Mouse (Mus musculus): ENCODE results near the gene Tiam1. TPM values are rescaled to one million over a fixed set of nuclear protein-coding genes. Genes with fewer than 3 reads are reported as not detected.

Tiam1 gene
- polyA plus RNA-seq, 1 experiment from 2014 or later = 18.6 TPM

GRCm38 (mm10) chr16:90011521-90012181, 131.9 kb downstream of the Tiam1 start:
- H3K4me3 ChIP-seq (replicated peaks) = no peak overlapping the region
- no peak for ATAC-seq (replicated peaks; ENCODE audit: low FRiP score)
- no peaks in the 10 kb centered on the region for H3K27me3 ChIP-seq
- H3K9me3 ChIP-seq (replicated peaks) = 0 out of 2 replicates have a peak, but pooled peaks cover 3% of the 10 kb centered on the region
- no peak overlapping the region for H3K9ac ChIP-seq
- H3K36me3 ChIP-seq = no peaks in the 10 kb centered on the region
- 83% methylated on average over 32 of the region's 32 CpGs for WGBS
- H3K4me1 ChIP-seq = peaks cover 42% of the 10 kb centered on the region
- H3K27ac ChIP-seq = no peak overlapping the region
- no peak overlapping the region for H3K4me2 ChIP-seq

- H3K9ac ChIP-seq = no peak overlapping the region
- 85% methylated on average over 6 of the region's 6 CpGs for WGBS
- no peak for ATAC-seq (replicated peaks; ENCODE audit: low FRiP score)
- H3K27me3 ChIP-seq = no peaks in the 10 kb centered on the region
- H3K4me1 ChIP-seq = peaks cover 13% of the 10 kb centered on the region
- H3K36me3 ChIP-seq = no peaks in the 10 kb centered on the region
- H3K4me3 ChIP-seq (replicated peaks) = no peak overlapping the region
- no peak overlapping the region for H3K4me2 ChIP-seq
- H3K9me3 ChIP-seq (replicated peaks) = 0 out of 2 replicates have a peak, but pooled peaks cover 3% of the 10 kb centered on the region
- H3K27ac ChIP-seq = no peak overlapping the region
These were observed 135.1 kb downstream of the Tiam1 start for GRCm38 (mm10) chr16:90008504-90008903.

GRCm38 (mm10) chr16:90007391-90007977, 136.1 kb downstream of the Tiam1 start:
- peaks cover 6% of the 10 kb centered on the region for H3K4me1 ChIP-seq
- ATAC-seq (replicated peaks; ENCODE audit: low FRiP score) = no peak
- H3K4me2 ChIP-seq = no peak overlapping the region
- H3K36me3 ChIP-seq = no peaks in the 10 kb centered on the region
- H3K4me3 ChIP-seq (replicated peaks) = no peak overlapping the region
- 82% methylated on average over 13 of the region's 13 CpGs for WGBS
- H3K27ac ChIP-seq = no peak overlapping the region
- H3K27me3 ChIP-seq = no peaks in the 10 kb centered on the region
- no peak overlapping the region for H3K9ac ChIP-seq
- 0 out of 2 replicates have a peak, but pooled peaks cover 3% of the 10 kb centered on the region for H3K9me3 ChIP-seq (replicated peaks)

GRCm38 (mm10) chr16:90003556-90003955, 140.0 kb downstream of the Tiam1 start:
- H3K27me3 ChIP-seq = no peaks in the 10 kb centered on the region
- H3K36me3 ChIP-seq = no peaks in the 10 kb centered on the region
- no peak overlapping the region for H3K4me2 ChIP-seq
- no peak for ATAC-seq (replicated peaks; ENCODE audit: low FRiP score)
- 0 out of 2 replicates have a peak, but pooled peaks cover 4% of the 10 kb centered on the region for H3K9me3 ChIP-seq (replicated peaks)
- H3K9ac ChIP-seq = no peak overlapping the region
- 95% methylated on average over 14 of the region's 14 CpGs for WGBS
- H3K27ac ChIP-seq = no peak overlapping the region
- no peaks in the 10 kb centered on the region for H3K4me1 ChIP-seq
- no peak overlapping the region for H3K4me3 ChIP-seq (replicated peaks)

- peaks cover 9% of the 10 kb centered on the region; the same call in 1 of the 2 replicates for H3K9me3 ChIP-seq (replicated peaks)
- no peak overlapping the region for H3K27ac ChIP-seq
- no peak overlapping the region for H3K4me3 ChIP-seq (replicated peaks)
- H3K36me3 ChIP-seq = 0 out of 2 replicates have a peak, but pooled peaks cover 6% of the 10 kb centered on the region
- H3K27me3 ChIP-seq = no peaks in the 10 kb centered on the region
- whole genome bisulfite sequencing = 87% methylated on average over 7 of the region's 7 CpGs
- no peak overlapping the region for H3K4me2 ChIP-seq
- no peak for ATAC-seq (replicated peaks; ENCODE audit: low FRiP score)
- H3K4me1 ChIP-seq = no peaks in the 10 kb centered on the region
- no peak overlapping the region for H3K9ac ChIP-seq
These were observed 148.4 kb downstream of the Tiam1 start for GRCm38 (mm10) chr16:89995155-89995554.

- no peak for ATAC-seq (replicated peaks; ENCODE audit: low FRiP score)
- Histone ChIP-seq H3K36me3 (0 out of 2 replicates have a peak, but pooled peaks cover 6% of the 10 kb centered on the region), H3K27me3 (no peaks in the 10 kb centered on the region), H3K27ac (no peak overlapping the region), H3K9ac (no peak overlapping the region), H3K9me3 (replicated peaks) (peaks cover 7% of the 10 kb centered on the region; the same call in 1 of the 2 replicates), H3K4me3 (replicated peaks) (no peak overlapping the region), H3K4me2 (no peak overlapping the region), H3K4me1 (no peaks in the 10 kb centered on the region)
- 82% methylated on average over 17 of the region's 17 CpGs for WGBS
These were observed 149.4 kb downstream of the Tiam1 start for GRCm38 (mm10) chr16:89993991-89994825.

GRCm38 (mm10) chr16:89993506-89993905, 150.1 kb downstream of the Tiam1 start:
- no peak for ATAC-seq (replicated peaks; ENCODE audit: low FRiP score)
- Histone ChIP-seq H3K27me3 (no peaks in the 10 kb centered on the region), H3K4me1 (no peaks in the 10 kb centered on the region), H3K4me3 (replicated peaks) (no peak overlapping the region), H3K9me3 (replicated peaks) (peaks cover 5% of the 10 kb centered on the region; the same call in 1 of the 2 replicates), H3K27ac (no peak overlapping the region), H3K9ac (no peak overlapping the region), H3K36me3 (0 out of 2 replicates have a peak, but pooled peaks cover 6% of the 10 kb centered on the region), H3K4me2 (no peak overlapping the region)
- 92% methylated on average over 4 of the region's 4 CpGs for WGBS

- H3K9me3 ChIP-seq (replicated peaks) = peaks cover 5% of the 10 kb centered on the region; the same call in 1 of the 2 replicates
- no peaks in the 10 kb centered on the region for H3K27me3 ChIP-seq
- 0 out of 2 replicates have a peak overlapping the region, but pooled peaks have one; percentile 10 for H3K27ac ChIP-seq
- H3K4me3 ChIP-seq (replicated peaks) = no peak overlapping the region
- 79% methylated on average over 12 of the region's 12 CpGs for WGBS
- no peak for ATAC-seq (replicated peaks; ENCODE audit: low FRiP score)
- H3K36me3 ChIP-seq = 0 out of 2 replicates have a peak, but pooled peaks cover 6% of the 10 kb centered on the region
- H3K4me1 ChIP-seq = peaks cover 4% of the 10 kb centered on the region; the same call in 1 of the 2 replicates
- no peak overlapping the region for H3K4me2 ChIP-seq
- H3K9ac ChIP-seq = no peak overlapping the region
These were observed 151.8 kb downstream of the Tiam1 start for GRCm38 (mm10) chr16:89991701-89992152.

GRCm38 (mm10) chr16:89990288-89990955, 153.1 kb downstream of the Tiam1 start:
- no peak overlapping the region for H3K27ac ChIP-seq
- 82% methylated on average over 5 of the region's 5 CpGs for WGBS
- no peak overlapping the region for H3K9ac ChIP-seq
- no peaks in the 10 kb centered on the region for H3K36me3 ChIP-seq
- ATAC-seq (replicated peaks; ENCODE audit: low FRiP score) = no peak
- H3K4me1 ChIP-seq = peaks cover 17% of the 10 kb centered on the region
- no peaks in the 10 kb centered on the region for H3K27me3 ChIP-seq
- H3K4me3 ChIP-seq (replicated peaks) = no peak overlapping the region
- H3K4me2 ChIP-seq = no peak overlapping the region
- no peaks in the 10 kb centered on the region for H3K9me3 ChIP-seq (replicated peaks)

- Histone ChIP-seq H3K9ac (no peak overlapping the region), H3K4me2 (no peak overlapping the region), H3K27ac (no peak overlapping the region), H3K9me3 (replicated peaks) (no peaks in the 10 kb centered on the region), H3K4me1 (peaks cover 17% of the 10 kb centered on the region), H3K36me3 (no peaks in the 10 kb centered on the region), H3K4me3 (replicated peaks) (no peak overlapping the region), H3K27me3 (no peaks in the 10 kb centered on the region)
- WGBS = 88% methylated on average over 10 of the region's 10 CpGs
- ATAC-seq (replicated peaks; ENCODE audit: low FRiP score) = no peak
These were observed 153.8 kb downstream of the Tiam1 start for GRCm38 (mm10) chr16:89989816-89990215.

- no peak overlapping the region for H3K4me2 ChIP-seq
- peaks cover 17% of the 10 kb centered on the region for H3K4me1 ChIP-seq
- WGBS = 71% methylated on average over 18 of the region's 18 CpGs
- H3K27me3 ChIP-seq = no peaks in the 10 kb centered on the region
- no peak overlapping the region for H3K9ac ChIP-seq
- H3K9me3 ChIP-seq (replicated peaks) = no peaks in the 10 kb centered on the region
- H3K36me3 ChIP-seq = no peaks in the 10 kb centered on the region
- H3K4me3 ChIP-seq (replicated peaks) = no peak overlapping the region
- ATAC-seq (replicated peaks; ENCODE audit: low FRiP score) = peak; percentile 72
- no peak overlapping the region for H3K27ac ChIP-seq
These were observed 156.8 kb downstream of the Tiam1 start for GRCm38 (mm10) chr16:89986672-89987362.
